Mouse (Mus musculus) liver, embryonic 14.5 days (tissue): ENCODE measurements around the gene Rbm4b. TPM values are rescaled to one million over a fixed set of nuclear protein-coding genes. Genes with fewer than 3 reads are reported as not detected.

Experiments used
- ATAC-seq: fragments of 200-750 bp; cut with Nextera tagmentation; 2 replicates; pipeline ENCODE4 v1.8.0; 2017; ENCODE audit warnings: moderate number of reproducible peaks, mild to moderate bottlenecking, moderate library complexity; ENCODE audit not compliant: insufficient read depth
- DNase-seq, 3 experiments: peaks; one replicate each; pipeline ENCODE4 v3.0.0-alpha.2; 2012 to 2013; ENCODE audit warnings: low read depth in 3 of 3, low spot score in 3 of 3
- H3K27ac ChIP-seq: fragments of 300-500 bp; sonication (generic); 2 replicates; pipeline ENCODE4 v1.5.1; 2014; ENCODE audit warnings: moderate library complexity, mild to moderate bottlenecking, control low read depth, inconsistent platforms
- H3K27me3 ChIP-seq: fragments of 300-500 bp; sonication (generic); 2 replicates; pipeline ENCODE4 v1.6.1; 2014; ENCODE audit warnings: mild to moderate bottlenecking, low read length, moderate library complexity; ENCODE audit not compliant: control insufficient read depth, insufficient read depth
- H3K36me3 ChIP-seq: fragments of 300-500 bp; sonication (generic); replicated peaks from 2 replicates; pipeline ENCODE4 v1.6.1; 2014; ENCODE audit warnings: low read depth; ENCODE audit not compliant: control insufficient read depth, insufficient read depth
- H3K4me1 ChIP-seq, 2 experiments: fragments of 200-500 bp in 1 of 2; fragments of 300-500 bp in 1 of 2; sonication (generic) in 1 of 2; replicated peaks; 2 replicates each; pipeline ENCODE4 v1.6.1; 2012 to 2014; ENCODE audit warnings: antibody characterized with exemption in 1 of 2, inconsistent platforms in 1 of 2, low read length in 1 of 2; ENCODE audit not compliant: control insufficient read depth in 2 of 2, insufficient read depth in 2 of 2
- H3K4me2 ChIP-seq: fragments of 300-500 bp; sonication (generic); 2 replicates; pipeline ENCODE4 v1.6.1; 2014; ENCODE audit warnings: low read depth, mild to moderate bottlenecking, control low read depth, moderate library complexity
- H3K4me3 ChIP-seq, 2 experiments: fragments of 200-500 bp in 1 of 2; fragments of 300-500 bp in 1 of 2; sonication (generic) in 1 of 2; 2 replicates each; pipeline ENCODE4 v1.5.1; 2012 to 2014; ENCODE audit warnings: low read depth in 2 of 2, low read length in 2 of 2, mild to moderate bottlenecking in 2 of 2, control low read depth in 1 of 2, inconsistent platforms in 1 of 2, moderate library complexity in 1 of 2; ENCODE audit not compliant: insufficient read depth in 1 of 2
- H3K9ac ChIP-seq: fragments of 300-500 bp; sonication (generic); replicated peaks from 2 replicates; pipeline ENCODE4 v1.6.1; 2014; ENCODE audit warnings: mild to moderate bottlenecking, control low read depth, moderate library complexity
- H3K9me3 ChIP-seq: fragments of 300-500 bp; sonication (generic); 2 replicates; pipeline ENCODE4 v1.6.1; 2016; ENCODE audit warnings: low read length, mixed read lengths; ENCODE audit not compliant: control insufficient read depth
- CTCF ChIP-seq: IDR thresholded peaks from 2 replicates; pipeline ENCODE4 v1.5.1; 2016; ENCODE audit warnings: antibody characterized with exemption, low read depth, control low read depth
- EP300 ChIP-seq: IDR thresholded peaks from 2 replicates; pipeline ENCODE4 v1.6.1; 2016; ENCODE audit warnings: antibody characterized with exemption, low read depth
- WGBS: fragments of 180-500 bp; shearing (Covaris S2); extraction: QIAGEN DNeasy Blood & Tissue Kit; methylation state at CpG from one replicate; pipeline ENCODE4 v1.1.7; 2014; ENCODE audit not compliant: insufficient replicate concordance; 5-methylcytosine and 5-hydroxymethylcytosine counted together
- polyA plus RNA-seq, 2 experiments: library from polyadenylated mRNA; depleted of rRNA in 1 of 2; stranded (reverse) in 1 of 2; unstranded in 1 of 2; fragments of >200 nt; fragmentation: Nextera tagmentation in 1 of 2; extraction: Ambion mirVana in 1 of 2; gene quantifications; 2 replicates each; pipeline versions ENCODE4 v1.2.1 to v1.2.3; 2012 to 2014

Gene Rbm4b
- polyA plus RNA-seq, 2 experiments: 3.4 to 8.4 TPM

- no peak for TF ChIP-seq CTCF
- TF ChIP-seq EP300: no peak
- ATAC-seq (no peak), DNase-seq (no peak)
- Histone ChIP-seq H3K27ac (no peak overlapping the region), H3K4me2 (no peak overlapping the region), H3K9ac (no peak overlapping the region), H3K9me3 (no peaks in the 10 kb centered on the region), H3K27me3 (no peaks in the 10 kb centered on the region), H3K36me3 (no peaks in the 10 kb centered on the region), H3K4me3 (no peak overlapping the region), H3K4me1 (no peaks in the 10 kb centered on the region)
- WGBS: 56% methylated on average over 3 of the region's 3 CpGs
Measured at GRCm38 (mm10) chr19:4733052-4733451, 23.2 kb upstream of the Rbm4b start.

GRCm38 (mm10) chr19:4737866-4738265 lies 18.4 kb upstream of the Rbm4b start:
- Histone ChIP-seq H3K4me3 (no peak overlapping the region), H3K27ac (no peak overlapping the region), H3K27me3 (no peaks in the 10 kb centered on the region), H3K4me1 (no peaks in the 10 kb centered on the region), H3K4me2 (no peak overlapping the region), H3K36me3 (no peaks in the 10 kb centered on the region), H3K9me3 (no peaks in the 10 kb centered on the region), H3K9ac (no peak overlapping the region)
- WGBS: 62% methylated on average over 13 of the region's 13 CpGs
- no peak for DNase-seq
- TF ChIP-seq EP300: no peak
- no peak for TF ChIP-seq CTCF
- no peak for ATAC-seq

DNA sequence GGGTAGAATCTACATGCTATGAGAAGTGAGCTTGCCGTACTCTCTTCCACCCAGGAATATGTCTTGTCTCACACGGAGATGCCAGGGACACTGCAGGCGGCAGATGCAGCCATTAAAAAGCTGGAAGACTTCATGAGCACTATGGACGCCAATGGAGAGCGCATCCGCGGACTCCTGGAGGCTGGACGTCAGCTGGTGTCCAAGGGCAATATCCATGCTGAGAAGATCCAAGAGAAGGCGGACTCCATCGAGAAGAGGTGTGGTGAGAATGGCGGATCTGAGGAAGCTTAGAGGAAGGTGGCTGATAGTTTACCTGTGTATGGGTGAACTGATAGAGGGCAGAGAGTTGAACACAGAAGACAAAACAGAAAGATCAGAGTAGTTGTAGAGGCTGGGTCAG lies 17.2 kb upstream of the Rbm4b start:
- Histone ChIP-seq H3K27ac (no peak overlapping the region), H3K9me3 (no peaks in the 10 kb centered on the region), H3K9ac (no peak overlapping the region), H3K4me2 (no peak overlapping the region), H3K4me3 (no peak overlapping the region), H3K36me3 (no peaks in the 10 kb centered on the region), H3K27me3 (no peaks in the 10 kb centered on the region), H3K4me1 (no peaks in the 10 kb centered on the region)
- DNase-seq (no peak), ATAC-seq (no peak)
- WGBS: 74% methylated on average over 11 of the region's 11 CpGs
- TF ChIP-seq CTCF: no peak
- no peak for TF ChIP-seq EP300

- 70% methylated on average over 5 of the region's 5 CpGs for WGBS
- Histone ChIP-seq H3K27me3 (no peaks in the 10 kb centered on the region), H3K4me2 (no peak overlapping the region)
Measured at GRCm38 (mm10) chr19:4739762-4740161, 16.5 kb upstream of the Rbm4b start.

GRCm38 (mm10) chr19:4741482-4741881 lies 14.8 kb upstream of the Rbm4b start:
- no peak for DNase-seq
- TF ChIP-seq EP300: no peak
- TF ChIP-seq CTCF: no peak
- 66% methylated on average over 10 of the region's 10 CpGs for WGBS
- ATAC-seq: no peak
- no peaks in the 10 kb centered on the region for H3K9me3 ChIP-seq
- H3K27me3 ChIP-seq: no peaks in the 10 kb centered on the region
- no peak overlapping the region for H3K4me3 ChIP-seq
- H3K36me3 ChIP-seq: no peaks in the 10 kb centered on the region
- no peak overlapping the region for H3K27ac ChIP-seq
- no peaks in the 10 kb centered on the region for H3K4me1 ChIP-seq
- no peak overlapping the region for H3K9ac ChIP-seq
- H3K4me2 ChIP-seq: no peak overlapping the region

More at GRCm38 (mm10) chr19:4739762-4740161, 16.5 kb upstream of the Rbm4b start:
- H3K9me3 ChIP-seq: no peaks in the 10 kb centered on the region
- ATAC-seq (no peak), DNase-seq (no peak)
- no peak for TF ChIP-seq CTCF
- H3K4me1 ChIP-seq: no peaks in the 10 kb centered on the region
- H3K4me3 ChIP-seq: no peak overlapping the region
- H3K9ac ChIP-seq: no peak overlapping the region
- H3K36me3 ChIP-seq: no peaks in the 10 kb centered on the region
- H3K27ac ChIP-seq: no peak overlapping the region

GRCm38 (mm10) chr19:4742229-4742628 lies 14.1 kb upstream of the Rbm4b start:
- 81% methylated on average over 6 of the region's 6 CpGs for WGBS

More at GRCm38 (mm10) chr19:4742229-4742628, 14.1 kb upstream of the Rbm4b start:
- H3K27ac ChIP-seq: no peak overlapping the region
- H3K4me2 ChIP-seq: no peak overlapping the region
- no peak overlapping the region for H3K4me3 ChIP-seq
- no peak for ATAC-seq
- no peaks in the 10 kb centered on the region for H3K36me3 ChIP-seq
- H3K27me3 ChIP-seq: no peaks in the 10 kb centered on the region
- H3K9me3 ChIP-seq: no peaks in the 10 kb centered on the region
- no peaks in the 10 kb centered on the region for H3K4me1 ChIP-seq
- no peak overlapping the region for H3K9ac ChIP-seq
- DNase-seq: no peak
- TF ChIP-seq EP300 (no peak), CTCF (no peak)
